Mouse (Mus musculus) limb, embryonic 14.5 days (tissue): ENCODE measurements around the gene Dis3l2. TPM values are rescaled to one million over a fixed set of nuclear protein-coding genes. Genes with fewer than 3 reads are reported as not detected.

Experiments
- ATAC-seq: fragments of 200-750 bp; cut with Nextera tagmentation; 2 replicates; pipeline ENCODE4 v1.8.0; 2017; ENCODE audit warnings: low read depth, moderate number of reproducible peaks, moderate TSS enrichment; ENCODE audit not compliant: low FRiP score
- DNase-seq: peaks from one replicate; pipeline ENCODE4 v3.0.0-alpha.2; 2015; ENCODE audit warnings: low spot score
- H3K27ac ChIP-seq: fragments of 300-500 bp; sonication (generic); replicated peaks from 2 replicates; pipeline ENCODE4 v1.5.1; 2014; ENCODE audit warnings: low read depth, mild to moderate bottlenecking, low read length, moderate library complexity, mixed read lengths
- H3K27me3 ChIP-seq: fragments of 300-500 bp; sonication (generic); 2 replicates; pipeline ENCODE4 v1.6.1; 2014; ENCODE audit warnings: low read length, mixed read lengths; ENCODE audit not compliant: control insufficient read depth, insufficient read depth
- H3K36me3 ChIP-seq: fragments of 300-500 bp; sonication (generic); 2 replicates; pipeline ENCODE4 v1.6.1; 2014; ENCODE audit warnings: mild to moderate bottlenecking, low read length, moderate library complexity, mixed read lengths; ENCODE audit not compliant: control insufficient read depth, insufficient read depth
- H3K4me1 ChIP-seq: fragments of 300-500 bp; sonication (generic); 2 replicates; pipeline ENCODE4 v1.6.1; 2014; ENCODE audit warnings: antibody characterized with exemption, low read length, mixed read lengths; ENCODE audit not compliant: control insufficient read depth, insufficient read depth
- H3K4me2 ChIP-seq: fragments of 300-500 bp; sonication (generic); replicated peaks from 2 replicates; pipeline ENCODE4 v1.6.1; 2014; ENCODE audit warnings: low read depth, mild to moderate bottlenecking, low read length, moderate library complexity; ENCODE audit not compliant: severe bottlenecking
- H3K4me3 ChIP-seq: fragments of 300-500 bp; sonication (generic); replicated peaks from 2 replicates; pipeline ENCODE4 v1.5.1; 2014; ENCODE audit warnings: low read length
- H3K9ac ChIP-seq: fragments of 300-500 bp; sonication (generic); 2 replicates; pipeline ENCODE4 v1.6.1; 2014; ENCODE audit warnings: mild to moderate bottlenecking, low read depth, low read length, moderate library complexity; ENCODE audit not compliant: severe bottlenecking
- H3K9me3 ChIP-seq: fragments of 300-500 bp; sonication (generic); 2 replicates; pipeline ENCODE4 v1.6.1; 2016; ENCODE audit warnings: low read length; ENCODE audit not compliant: control insufficient read depth
- POLR2A ChIP-seq: fragments of 200-500 bp; IDR thresholded peaks from 2 replicates; pipeline ENCODE4 v1.8.0; 2012; ENCODE audit warnings: inconsistent platforms, mild to moderate bottlenecking, moderate library complexity, borderline replicate concordance; ENCODE audit not compliant: insufficient read depth, insufficient read length; ENCODE audit errors: extremely low read depth
- WGBS: fragments of 180-500 bp; shearing (Covaris S2); extraction: QIAGEN DNeasy Blood & Tissue Kit; methylation state at CpG from one replicate; pipeline ENCODE4 v1.1.7; 2014; 5-methylcytosine and 5-hydroxymethylcytosine counted together
- polyA plus RNA-seq, 2 experiments: library from polyadenylated mRNA; depleted of rRNA in 1 of 2; stranded (reverse) in 1 of 2; unstranded in 1 of 2; fragments of >200 nt; fragmentation: Nextera tagmentation in 1 of 2; extraction: Ambion mirVana in 1 of 2; gene quantifications; 2 replicates each; pipeline versions ENCODE4 v1.2.1 to v1.2.3; 2012 to 2014

Gene Dis3l2
- polyA plus RNA-seq, 2 experiments = 22.2 to 24.4 TPM

- H3K27ac ChIP-seq = no peak overlapping the region
- ATAC-seq (peak; percentile 80), DNase-seq (peak; percentile 23)
- no peak for TF ChIP-seq POLR2A
- peak overlapping the region; percentile 26 for H3K4me2 ChIP-seq
- 13% methylated on average over 28 of the region's 30 CpGs for WGBS
- no peaks in the 10 kb centered on the region for H3K4me1 ChIP-seq
- H3K4me3 ChIP-seq = no peak overlapping the region
- H3K9me3 ChIP-seq = no peaks in the 10 kb centered on the region
- H3K9ac ChIP-seq = 0 out of 2 replicates have a peak overlapping the region, but pooled peaks have one; percentile 4
- no peaks in the 10 kb centered on the region; the same call in 1 of the 2 replicates for H3K27me3 ChIP-seq
- H3K36me3 ChIP-seq = no peaks in the 10 kb centered on the region
These were observed 394.9 kb downstream of the Dis3l2 start for GRCm38 (mm10) chr1:87098358-87098975.

Other genes with a start within 250 kb of the Dis3l2 start
- gene Ptma, start 177.1 kb upstream of the Dis3l2 start, polyA plus RNA-seq (2012; rRNA removed) = 1,648 and 3,055 TPM in 2 replicates
- 2,429 and 2,674 TPM in 2 replicates for gene Ptma, start 177.1 kb upstream of the Dis3l2 start, polyA plus RNA-seq (2014; fragmentation: Nextera tagmentation; extraction: Ambion mirVana)
- 61.1 and 63.2 TPM in 2 replicates for gene Pde6d, start 121.2 kb upstream of the Dis3l2 start, polyA plus RNA-seq (2012; rRNA removed)
- 63.0 and 69.7 TPM in 2 replicates for gene Pde6d, start 121.2 kb upstream of the Dis3l2 start, polyA plus RNA-seq (2014; fragmentation: Nextera tagmentation; extraction: Ambion mirVana)
- 62.1 and 68.9 TPM in 2 replicates for gene Cops7b, start 120.9 kb upstream of the Dis3l2 start, polyA plus RNA-seq (2012; rRNA removed)
- gene Cops7b, start 120.9 kb upstream of the Dis3l2 start, polyA plus RNA-seq (2014; fragmentation: Nextera tagmentation; extraction: Ambion mirVana) = 35.6 and 42.6 TPM in 2 replicates
- 5.6 and 6.4 TPM in 2 replicates for gene Nppc, start 33.2 kb upstream of the Dis3l2 start, polyA plus RNA-seq (2012; rRNA removed)
- 4.7 and 6.1 TPM in 2 replicates for gene Nppc, start 33.2 kb upstream of the Dis3l2 start, polyA plus RNA-seq (2014; fragmentation: Nextera tagmentation; extraction: Ambion mirVana)